Mouse (Mus musculus): ENCODE results near the gene Tsku. TPM values are rescaled to one million over a fixed set of nuclear protein-coding genes. Genes with fewer than 3 reads are reported as not detected.

Gene Tsku
- polyA plus RNA-seq, 1 experiment from 2014 or later, result 8.0 TPM

GRCm38 (mm10) chr7:98309219-98310030 is 51.7 kb downstream of the Tsku start:
- H3K27me3 ChIP-seq (ENCODE audit: control insufficient read depth, insufficient read depth, low read depth, low read length), result no peaks in the 10 kb centered on the region
- H3K9me3 ChIP-seq (replicated peaks; ENCODE audit: control insufficient read depth, low read length, poor library complexity, severe bottlenecking), result no peaks in the 10 kb centered on the region
- peak; percentile 98 for ATAC-seq
- under 1% methylated on average over 53 of the region's 53 CpGs for WGBS
- no peaks in the 10 kb centered on the region for H3K36me3 ChIP-seq (ENCODE audit: control insufficient read depth, insufficient read depth, low read length)
- peak overlapping the region; percentile 55 for H3K4me2 ChIP-seq (ENCODE audit: low read length)
- peak overlapping the region; percentile 86 for H3K9ac ChIP-seq (ENCODE audit: low read depth, low read length)
- H3K4me3 ChIP-seq (ENCODE audit: low read depth, low read length), result peak overlapping the region; percentile 80
- H3K4me1 ChIP-seq (ENCODE audit: control insufficient read depth, insufficient read depth, low read length), result peaks cover 13% of the 10 kb centered on the region
- peak overlapping the region; percentile 80 for H3K27ac ChIP-seq (ENCODE audit: low read length)

DNA sequence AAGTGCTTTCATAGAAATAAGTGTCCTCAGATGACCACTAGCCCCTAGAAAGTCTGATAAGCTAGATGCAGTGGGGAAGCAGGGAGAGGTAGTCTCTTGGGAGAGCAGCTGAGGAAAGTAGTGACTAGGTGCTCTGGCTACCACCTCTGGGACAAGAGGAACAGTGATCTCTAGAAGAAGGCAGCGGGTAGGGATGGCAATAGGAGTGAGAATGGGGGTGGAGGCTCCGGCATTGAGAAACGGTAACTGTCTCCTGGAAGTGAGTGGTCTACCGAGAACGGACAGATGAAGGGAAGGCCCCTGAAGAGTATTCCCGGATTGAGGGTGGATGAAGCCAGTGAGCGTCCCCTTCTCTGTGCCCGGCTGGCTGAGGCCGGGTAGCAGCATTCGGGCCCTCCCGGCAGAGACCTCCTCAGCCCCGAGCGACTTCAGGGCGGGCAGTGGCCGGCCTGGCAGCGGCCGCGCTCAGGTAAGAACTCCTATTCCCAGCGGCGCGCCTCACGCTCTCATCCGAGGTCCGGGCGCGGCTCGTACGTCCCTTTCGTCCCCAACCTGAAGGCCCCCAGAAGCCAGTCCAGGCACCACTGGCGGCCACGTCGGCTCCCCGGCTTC is 52.4 kb downstream of the Tsku start:
- Histone ChIP-seq H3K4me1 (ENCODE audit: control insufficient read depth, insufficient read depth, low read length) (peaks cover 13% of the 10 kb centered on the region), H3K4me3 (ENCODE audit: low read depth, low read length) (peak overlapping the region; percentile 80), H3K9ac (ENCODE audit: low read depth, low read length) (peak overlapping the region; percentile 86), H3K27me3 (ENCODE audit: control insufficient read depth, insufficient read depth, low read depth, low read length) (no peaks in the 10 kb centered on the region), H3K36me3 (ENCODE audit: control insufficient read depth, insufficient read depth, low read length) (no peaks in the 10 kb centered on the region), H3K4me2 (ENCODE audit: low read length) (peak overlapping the region; percentile 55), H3K27ac (ENCODE audit: low read length) (peak overlapping the region; percentile 80), H3K9me3 (replicated peaks; ENCODE audit: control insufficient read depth, low read length, poor library complexity, severe bottlenecking) (no peaks in the 10 kb centered on the region)
- WGBS, result under 1% methylated on average over 30 of the region's 33 CpGs
- peak; percentile 80 for ATAC-seq

- Histone ChIP-seq H3K36me3 (ENCODE audit: control insufficient read depth, insufficient read depth, low read length) (no peaks in the 10 kb centered on the region), H3K27me3 (ENCODE audit: control insufficient read depth, insufficient read depth, low read depth, low read length) (no peaks in the 10 kb centered on the region), H3K4me2 (ENCODE audit: low read length) (peak overlapping the region; percentile 55), H3K27ac (ENCODE audit: low read length) (no peak overlapping the region), H3K4me3 (ENCODE audit: low read depth, low read length) (peak overlapping the region; percentile 80), H3K4me1 (ENCODE audit: control insufficient read depth, insufficient read depth, low read length) (peaks cover 13% of the 10 kb centered on the region), H3K9me3 (replicated peaks; ENCODE audit: control insufficient read depth, low read length, poor library complexity, severe bottlenecking) (no peaks in the 10 kb centered on the region), H3K9ac (ENCODE audit: low read depth, low read length) (peak overlapping the region; percentile 86)
- WGBS, result 41% methylated on average over 9 of the region's 9 CpGs
- no peak for ATAC-seq
These were observed 53.1 kb downstream of the Tsku start for GRCm38 (mm10) chr7:98307921-98308606.

DNA sequence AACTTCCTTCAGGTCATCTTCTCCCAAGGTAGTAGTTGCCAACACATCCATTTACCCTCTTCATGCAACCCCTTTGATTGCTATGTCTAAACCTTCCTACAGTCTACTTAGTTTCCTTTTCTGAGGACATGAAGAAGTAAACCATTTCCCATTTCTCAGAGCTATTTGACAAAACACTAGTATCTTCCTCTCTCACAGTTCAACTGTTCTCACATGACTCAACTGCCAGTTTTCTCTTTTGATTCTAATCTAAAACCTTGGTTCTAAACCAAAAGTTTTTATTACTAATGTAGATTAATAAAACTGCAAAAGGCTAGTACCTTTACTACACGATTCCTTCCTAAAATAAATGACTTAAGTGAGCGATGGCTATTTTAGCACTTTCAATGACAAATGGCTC is 53.7 kb downstream of the Tsku start:
- no peak for ATAC-seq
- Histone ChIP-seq H3K4me3 (ENCODE audit: low read depth, low read length) (no peak overlapping the region), H3K27ac (ENCODE audit: low read length) (no peak overlapping the region), H3K36me3 (ENCODE audit: control insufficient read depth, insufficient read depth, low read length) (no peaks in the 10 kb centered on the region), H3K4me2 (ENCODE audit: low read length) (no peak overlapping the region), H3K27me3 (ENCODE audit: control insufficient read depth, insufficient read depth, low read depth, low read length) (no peaks in the 10 kb centered on the region), H3K9me3 (replicated peaks; ENCODE audit: control insufficient read depth, low read length, poor library complexity, severe bottlenecking) (no peaks in the 10 kb centered on the region), H3K9ac (ENCODE audit: low read depth, low read length) (no peak overlapping the region), H3K4me1 (ENCODE audit: control insufficient read depth, insufficient read depth, low read length) (peaks cover 13% of the 10 kb centered on the region)
- WGBS, result 96% methylated on average over 2 of the region's 2 CpGs

Other genes starting within 250 kb of the Tsku start
- gene Myo7a, start 241.8 kb downstream of the Tsku start, polyA plus RNA-seq (2015; fragmentation: Nextera tagmentation; extraction: Ambion mirVana), result 22.5 and 22.8 TPM in 2 replicates
- gene Omp, start 215.8 kb downstream of the Tsku start, polyA plus RNA-seq (2015; fragmentation: Nextera tagmentation; extraction: Ambion mirVana), result 0.35 TPM in 2 replicates
- gene Capn5, start 183.1 kb downstream of the Tsku start, polyA plus RNA-seq (2015; fragmentation: Nextera tagmentation; extraction: Ambion mirVana), result 23.5 and 24.0 TPM in 2 replicates
- gene B3gnt6, start 161.8 kb downstream of the Tsku start, polyA plus RNA-seq (2015; fragmentation: Nextera tagmentation; extraction: Ambion mirVana), result 0.45 and 0.57 TPM in 2 replicates
- 20.6 and 22.5 TPM in 2 replicates for gene Acer3, start 40.1 kb downstream of the Tsku start, polyA plus RNA-seq (2015; fragmentation: Nextera tagmentation; extraction: Ambion mirVana)
- 0.05 TPM in 1 of 2 replicates, not detected in the other for gene Gucy2d, start 79.1 kb upstream of the Tsku start, polyA plus RNA-seq (2015; fragmentation: Nextera tagmentation; extraction: Ambion mirVana)
- 4.6 and 4.8 TPM in 2 replicates for gene Lrrc32, start 128.0 kb upstream of the Tsku start, polyA plus RNA-seq (2015; fragmentation: Nextera tagmentation; extraction: Ambion mirVana)